Mouse (Mus musculus) heart, adult 18-20 months (tissue): ENCODE data around the gene G6pc3. TPM values are rescaled to one million over a fixed set of nuclear protein-coding genes. Genes with fewer than 3 reads are reported as not detected.

Experiments used
- microRNA-seq, 2 experiments: library from miRNA; unstranded; fragments of <30 nt; microRNA quantifications; one replicate each; pipeline ENCODE4 v1.2.0; 2022
- total RNA-seq, 2 experiments: library from RNA; stranded (reverse); gene quantifications; 2 replicates each; pipeline ENCODE4 v1.2.3; 2021

The G6pc3 gene
- total RNA-seq, 2 experiments from 2014 or later = 54.5 to 56.6 TPM

Small RNA genes lying within 50 kb of the gene (microRNA-seq; reads per million reads assigned to microRNA genes)
- 4.6 to 5.1 reads per million in 2 experiments for gene Mir8101

Other genes starting within 250 kb of the G6pc3 start
- 1 to 10 TPM; 1.9 to 2.0 TPM for gene Sost, start 222.6 kb upstream of the G6pc3 start, total RNA-seq
- gene Cfap97d1, start 205.3 kb upstream of the G6pc3 start, total RNA-seq = not detected
- 100 to 1,000 TPM; 107 to 117 TPM for gene Dusp3, start 202.6 kb upstream of the G6pc3 start, total RNA-seq
- gene Mpp3, start 161.2 kb upstream of the G6pc3 start, total RNA-seq = 1 to 10 TPM; 1.4 to 1.5 TPM
- gene Cd300lg, start 148.1 kb upstream of the G6pc3 start, total RNA-seq = 10 to 100 TPM; 49.0 to 52.9 TPM
- 1 to 10 TPM; 1.5 to 3.1 TPM for gene Mpp2, start 101.1 kb upstream of the G6pc3 start, total RNA-seq
- gene Ppy, start 88.3 kb upstream of the G6pc3 start, total RNA-seq = not detected
- not detected for gene Pyy, start 81.8 kb upstream of the G6pc3 start, total RNA-seq
- gene Nags, start 44.1 kb upstream of the G6pc3 start, total RNA-seq = under 1 TPM in 1 of 2 experiments, not detected in 1; 0.13 TPM
- 10 to 100 TPM; 14.1 to 14.9 TPM for gene Tmem101, start 33.2 kb upstream of the G6pc3 start, total RNA-seq
- 10 to 100 TPM; 45.5 to 50.6 TPM for gene Lsm12, start 4.3 kb upstream of the G6pc3 start, total RNA-seq
- gene Hdac5, start 40.5 kb downstream of the G6pc3 start, total RNA-seq = 100 to 1,000 TPM; 115 to 117 TPM
- gene BC030867, start 59.3 kb downstream of the G6pc3 start, total RNA-seq = under 1 TPM; 0.22 to 0.28 TPM
- 1 to 10 TPM; 1.2 TPM for gene Asb16, start 79.1 kb downstream of the G6pc3 start, total RNA-seq
- 10 to 100 TPM; 24.4 to 26.7 TPM for gene Tmub2, start 95.3 kb downstream of the G6pc3 start, total RNA-seq
- gene Atxn7l3, start 107.0 kb downstream of the G6pc3 start, total RNA-seq = 10 to 100 TPM; 19.2 to 22.6 TPM
- gene Ubtf, start 130.1 kb downstream of the G6pc3 start, total RNA-seq = 10 to 100 TPM; 49.2 to 49.9 TPM
- 1 to 10 TPM; 1.4 to 2.3 TPM for gene Slc4a1, start 176.6 kb downstream of the G6pc3 start, total RNA-seq
- under 1 TPM in 1 of 2 experiments, not detected in 1; 0.64 TPM for gene Rundc3a, start 203.8 kb downstream of the G6pc3 start, total RNA-seq
- 100 to 1,000 TPM; 187 to 194 TPM for gene Slc25a39, start 218.3 kb downstream of the G6pc3 start, total RNA-seq
- 10 to 100 TPM; 82.0 to 98.0 TPM for gene Grn, start 240.7 kb downstream of the G6pc3 start, total RNA-seq